Mouse (Mus musculus) CD4-positive, CD25-positive, alpha-beta regulatory T cell, adult 4 months (primary cell): ENCODE results near the gene Park7. TPM values are rescaled to one million over a fixed set of nuclear protein-coding genes. Genes with fewer than 3 reads are reported as not detected.

Experiments used
- ATAC-seq: one replicate; pipeline ENCODE4 v1.8.0; 2017
- polyA plus RNA-seq, 2 experiments: library from polyadenylated mRNA; unstranded; fragments of 100-300 nt; shearing (Covaris generic); gene quantifications; one replicate each; pipeline ENCODE4 v1.2.1; 2017

Gene Park7
- polyA plus RNA-seq, result 100 to 1,000 TPM; 550 to 588 TPM

DNA sequence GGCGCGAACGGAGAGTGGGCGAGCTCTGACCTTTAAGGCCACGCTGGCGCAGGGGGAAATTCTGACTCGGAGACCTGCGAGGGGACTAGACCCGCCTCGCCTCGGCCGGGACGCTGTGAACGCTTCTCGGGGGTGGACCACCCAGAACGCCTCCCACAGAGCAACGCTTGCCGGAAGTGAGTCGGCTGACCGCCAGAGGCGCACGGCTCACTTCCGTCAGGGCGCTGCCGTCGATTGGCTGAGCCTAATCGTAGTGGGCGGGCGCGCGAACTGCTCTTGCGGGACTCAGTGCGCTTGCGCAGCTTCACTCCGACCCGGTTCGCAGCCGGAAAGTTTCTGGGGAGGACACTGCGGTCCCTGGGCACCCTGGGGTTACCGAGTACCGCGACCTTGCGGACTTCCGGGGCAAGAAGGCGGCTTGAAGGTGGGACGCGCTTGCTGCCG lies at the start of gene Park7, which contains the start of gene Tnfrsf9:
Gene Park7, minus strand, starts transcription at position 148 of the 444 bp plus-strand sequence.
Gene Tnfrsf9, plus strand, starts transcription at position 273 of the 444 bp plus-strand sequence.
- ATAC-seq, result peak; percentile 69

DNA sequence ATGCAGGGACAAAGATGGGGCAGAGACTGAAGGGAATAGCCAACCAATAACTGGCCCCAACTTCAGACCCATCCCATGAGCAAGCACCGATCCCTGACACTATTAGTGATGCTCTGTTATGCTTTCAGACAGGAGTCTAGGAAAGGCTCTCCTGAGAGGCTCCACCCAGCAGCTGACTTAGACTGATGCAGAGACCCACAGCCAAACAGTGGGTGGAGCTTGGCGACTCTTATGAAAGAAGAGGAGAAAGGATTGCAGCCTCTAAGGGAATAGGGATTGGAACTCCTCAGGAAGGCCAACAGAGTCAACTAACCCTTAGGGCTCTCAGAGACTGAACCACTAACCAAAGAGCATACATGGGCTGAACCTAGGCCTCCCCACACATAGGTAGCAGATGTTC lies 49.5 kb upstream of the Park7 start:
- no peak for ATAC-seq

GRCm38 (mm10) chr4:150962231-150962630 lies 48.0 kb upstream of the Park7 start:
- no peak for ATAC-seq

- no peak for ATAC-seq
Measured at GRCm38 (mm10) chr4:150958536-150958935, 44.3 kb upstream of the Park7 start.

- ATAC-seq, result no peak
Measured at GRCm38 (mm10) chr4:150957106-150957458, 42.8 kb upstream of the Park7 start.

- no peak for ATAC-seq
Measured at GRCm38 (mm10) chr4:150956369-150957105, 42.3 kb upstream of the Park7 start.

DNA sequence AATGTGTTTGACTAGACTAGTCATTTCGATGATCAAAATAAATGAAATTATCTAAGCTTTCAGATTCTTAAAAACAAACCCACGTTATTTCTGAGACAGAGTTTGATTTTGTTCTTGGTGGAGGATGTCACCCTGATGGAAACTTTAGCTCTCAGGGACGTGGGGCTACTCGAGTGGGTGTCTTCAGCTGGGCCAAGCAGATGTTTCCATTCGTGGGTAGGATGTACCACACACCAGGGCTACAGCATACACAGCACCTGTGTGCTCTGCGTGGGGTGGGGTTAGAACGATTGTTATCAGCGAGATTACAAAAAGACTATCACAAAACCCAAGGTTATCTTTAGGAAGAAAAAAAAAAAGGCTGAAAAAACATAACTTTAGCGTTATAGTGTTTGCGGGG lies 36.7 kb upstream of the Park7 start:
- peak; percentile 87 for ATAC-seq

DNA sequence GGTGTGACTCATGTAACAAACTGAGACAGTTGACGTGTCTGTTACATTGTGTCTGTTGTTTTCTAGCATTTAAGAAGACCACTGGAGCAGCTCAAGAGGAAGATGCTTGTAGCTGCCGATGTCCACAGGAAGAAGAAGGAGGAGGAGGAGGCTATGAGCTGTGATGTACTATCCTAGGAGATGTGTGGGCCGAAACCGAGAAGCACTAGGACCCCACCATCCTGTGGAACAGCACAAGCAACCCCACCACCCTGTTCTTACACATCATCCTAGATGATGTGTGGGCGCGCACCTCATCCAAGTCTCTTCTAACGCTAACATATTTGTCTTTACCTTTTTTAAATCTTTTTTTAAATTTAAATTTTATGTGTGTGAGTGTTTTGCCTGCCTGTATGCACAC lies 30.5 kb upstream of the Park7 start:
- ATAC-seq, result no peak

- ATAC-seq, result peak; percentile 75
Measured at GRCm38 (mm10) chr4:150939991-150940651, 25.9 kb upstream of the Park7 start.

- ATAC-seq, result peak; percentile 69
Measured at GRCm38 (mm10) chr4:150938063-150938452, 23.8 kb upstream of the Park7 start.

DNA sequence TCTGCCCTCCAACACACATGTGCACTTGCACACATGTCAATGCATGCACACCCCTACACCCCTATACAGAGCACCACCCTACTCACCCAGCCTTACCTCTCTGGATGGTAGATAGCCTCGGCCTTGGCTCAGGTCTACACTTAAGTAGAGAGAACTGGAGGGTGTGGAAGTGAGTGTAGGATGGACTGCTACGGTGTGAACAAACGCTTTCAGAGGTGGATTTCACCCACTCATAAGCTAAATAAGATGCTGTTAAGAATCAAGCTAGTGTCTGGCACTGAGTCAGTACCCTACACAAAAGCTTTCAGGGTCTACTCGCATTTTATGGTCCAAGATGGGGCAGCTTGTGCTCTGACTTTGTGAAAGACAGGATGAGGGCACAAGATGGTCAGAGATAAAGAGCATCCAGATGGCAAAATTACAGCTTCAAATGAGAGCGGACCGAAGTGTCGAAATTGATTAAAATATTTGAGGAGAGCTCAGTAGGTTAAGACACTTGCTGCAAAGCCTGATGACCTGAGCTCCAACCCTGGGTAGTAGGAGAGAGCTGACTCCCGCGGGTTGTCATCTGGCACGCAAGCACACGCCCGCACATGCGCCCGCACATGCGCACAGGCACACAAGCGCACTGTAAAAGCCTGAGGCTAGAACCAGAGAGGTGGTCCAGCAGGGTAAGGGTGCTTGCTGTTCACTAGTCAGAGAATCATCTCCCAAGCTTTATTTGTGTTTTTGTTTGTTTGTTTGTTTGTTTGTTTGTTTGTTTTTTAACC lies 23.2 kb upstream of the Park7 start:
- peak; percentile 16 for ATAC-seq

DNA sequence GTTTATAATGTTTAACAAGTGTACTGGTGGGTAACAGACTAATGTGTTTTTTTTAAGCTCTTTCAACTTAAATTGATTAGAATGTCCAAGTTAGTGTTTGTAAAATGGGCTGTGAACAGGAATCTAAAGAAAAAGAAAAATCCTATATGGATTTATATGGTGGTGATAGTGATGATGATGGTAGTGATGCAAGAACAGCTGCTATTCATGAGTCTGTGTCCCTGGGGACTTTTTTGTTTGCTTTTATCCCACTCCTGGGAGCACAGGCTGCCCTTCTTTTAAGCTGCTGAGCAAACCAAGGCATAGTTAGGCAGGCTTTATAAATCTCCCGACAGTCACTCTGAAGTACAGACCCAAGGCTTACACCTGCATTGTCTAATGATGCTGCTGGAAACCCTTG lies 19.3 kb upstream of the Park7 start:
- ATAC-seq, result no peak

DNA sequence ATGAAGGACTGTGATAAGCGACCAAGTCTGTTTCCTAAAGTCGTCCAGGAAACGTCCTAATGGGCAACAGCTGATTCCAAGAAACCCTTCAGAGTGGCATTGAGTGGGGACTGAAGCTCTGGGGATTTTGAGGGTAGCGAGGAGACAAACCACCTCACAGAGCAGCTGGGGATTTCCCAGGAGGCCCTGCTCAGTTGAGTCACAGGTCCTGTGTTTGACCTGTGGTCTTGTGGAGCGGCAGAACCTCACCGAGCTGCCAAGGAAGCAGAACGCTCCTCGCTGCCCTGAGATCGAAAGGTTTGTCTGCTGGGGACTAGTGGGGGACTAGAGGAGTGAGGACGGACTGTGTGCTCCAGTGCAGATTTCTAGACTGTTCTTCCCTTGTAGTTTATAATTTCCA lies 13.6 kb upstream of the Park7 start:
- ATAC-seq, result peak; percentile 48

DNA sequence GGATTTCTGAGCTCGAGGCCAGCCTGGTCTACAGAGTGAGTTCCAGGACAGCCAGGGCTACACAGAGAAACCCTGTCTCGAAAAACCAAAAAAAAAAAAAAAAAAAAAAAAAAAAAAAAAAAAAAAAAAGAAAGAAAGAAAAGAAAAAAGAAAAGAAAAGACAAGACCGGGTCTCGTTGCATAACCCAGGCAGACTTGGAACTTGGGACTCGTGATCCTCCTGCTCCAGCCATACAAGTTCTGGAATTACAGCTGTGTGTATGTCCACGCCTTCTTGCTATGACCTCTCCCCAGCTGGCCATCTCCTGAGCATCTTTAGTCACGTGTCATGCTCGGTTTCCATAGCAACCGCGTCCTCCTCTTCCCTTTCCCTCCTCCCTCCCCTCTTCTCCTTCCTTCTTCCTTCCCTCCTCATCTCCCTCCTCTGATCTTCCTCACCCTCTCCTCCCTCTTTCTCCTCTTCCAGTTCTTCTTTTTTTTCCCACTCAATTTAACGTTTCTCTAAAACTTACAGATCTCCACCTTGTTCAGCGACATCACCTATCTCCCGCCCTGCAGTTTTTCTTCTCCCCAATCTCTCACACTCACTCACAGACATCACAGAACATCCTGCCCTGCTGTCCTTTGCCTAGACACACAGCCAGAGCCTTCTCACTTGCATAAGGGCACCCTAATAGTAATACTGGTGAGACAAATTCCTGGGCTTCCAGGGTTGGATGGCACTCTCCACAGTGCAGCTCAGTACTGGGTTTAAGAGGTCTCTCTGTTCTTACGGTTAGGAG lies 12.9 kb upstream of the Park7 start:
- ATAC-seq, result peak; percentile 46

DNA sequence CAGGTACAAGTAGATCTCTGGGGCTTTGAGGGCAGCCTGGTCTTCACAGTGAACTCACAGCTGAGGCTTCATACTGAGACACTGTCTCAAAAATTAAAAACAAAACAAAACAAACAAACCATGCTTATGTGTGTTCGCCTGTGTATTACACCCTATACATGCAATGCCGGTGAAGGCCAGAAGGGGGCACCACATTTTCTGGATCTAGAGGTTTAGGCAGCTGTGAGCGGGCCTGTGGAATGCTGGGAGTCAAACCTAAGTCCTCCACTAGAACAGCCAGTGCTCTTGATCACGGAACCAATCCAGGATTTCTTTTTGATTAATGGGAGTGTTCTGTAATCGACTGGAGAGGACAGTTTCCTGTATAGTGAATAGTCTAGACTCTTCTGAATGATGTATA lies 11.7 kb upstream of the Park7 start:
- ATAC-seq, result no peak

GRCm38 (mm10) chr4:150924936-150925335 lies 10.7 kb upstream of the Park7 start:
- ATAC-seq, result peak; percentile 37

DNA sequence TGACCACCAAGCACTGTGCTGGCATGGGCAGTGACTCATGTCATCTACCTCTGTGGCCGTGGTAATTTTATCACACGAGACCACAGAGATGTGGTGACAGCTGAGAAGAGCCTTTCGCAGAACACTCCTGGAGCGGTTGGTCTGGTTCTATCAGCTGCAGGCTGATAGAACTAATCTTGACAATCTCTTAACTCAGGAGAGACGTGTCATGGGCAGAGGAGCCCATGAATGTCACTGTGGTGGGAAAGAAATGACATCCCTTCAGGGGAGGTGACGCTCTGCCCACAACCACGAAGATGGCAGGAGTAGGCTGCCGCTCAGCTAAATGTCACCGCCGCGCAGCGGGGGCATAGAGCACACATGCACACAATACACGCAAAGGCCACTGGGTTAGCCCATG lies 10.1 kb upstream of the Park7 start:
- peak; percentile 59 for ATAC-seq

GRCm38 (mm10) chr4:150921206-150921605 lies 7.0 kb upstream of the Park7 start:
- peak; percentile 46 for ATAC-seq

DNA sequence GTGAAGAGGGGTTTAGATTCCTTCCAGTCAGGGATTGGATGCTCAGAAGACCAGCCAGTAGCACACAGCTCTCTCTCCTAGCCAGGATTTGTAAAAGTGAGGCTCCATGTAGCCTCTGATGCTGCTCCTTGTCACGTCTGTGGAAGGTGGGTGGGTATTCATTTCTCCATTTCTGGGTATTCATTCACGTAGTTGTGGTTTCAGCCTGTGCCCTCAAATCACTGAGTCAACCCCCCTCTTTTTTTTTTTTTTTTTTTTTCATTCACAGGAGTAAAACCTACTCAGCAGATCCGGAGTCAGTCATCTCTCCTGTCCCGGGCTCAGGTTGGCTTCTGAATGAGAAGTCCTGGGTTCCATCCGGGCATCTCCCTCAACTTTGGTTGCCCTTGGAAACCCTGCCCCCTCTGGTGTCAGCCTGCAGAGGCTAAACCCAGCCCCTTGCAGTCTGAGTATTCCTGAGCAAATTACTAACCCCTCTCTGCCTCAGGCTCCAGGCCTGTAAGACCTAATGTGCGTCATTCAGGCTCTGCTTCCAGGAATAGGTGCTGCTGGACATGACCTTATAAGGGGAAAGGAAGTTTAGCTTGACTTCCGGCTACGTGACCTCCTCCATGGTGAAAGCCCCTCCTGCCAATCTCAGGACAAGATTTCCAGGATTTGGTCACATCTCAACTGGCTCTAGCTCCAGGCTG lies 3.2 kb upstream of the Park7 start:
- no peak for ATAC-seq

DNA sequence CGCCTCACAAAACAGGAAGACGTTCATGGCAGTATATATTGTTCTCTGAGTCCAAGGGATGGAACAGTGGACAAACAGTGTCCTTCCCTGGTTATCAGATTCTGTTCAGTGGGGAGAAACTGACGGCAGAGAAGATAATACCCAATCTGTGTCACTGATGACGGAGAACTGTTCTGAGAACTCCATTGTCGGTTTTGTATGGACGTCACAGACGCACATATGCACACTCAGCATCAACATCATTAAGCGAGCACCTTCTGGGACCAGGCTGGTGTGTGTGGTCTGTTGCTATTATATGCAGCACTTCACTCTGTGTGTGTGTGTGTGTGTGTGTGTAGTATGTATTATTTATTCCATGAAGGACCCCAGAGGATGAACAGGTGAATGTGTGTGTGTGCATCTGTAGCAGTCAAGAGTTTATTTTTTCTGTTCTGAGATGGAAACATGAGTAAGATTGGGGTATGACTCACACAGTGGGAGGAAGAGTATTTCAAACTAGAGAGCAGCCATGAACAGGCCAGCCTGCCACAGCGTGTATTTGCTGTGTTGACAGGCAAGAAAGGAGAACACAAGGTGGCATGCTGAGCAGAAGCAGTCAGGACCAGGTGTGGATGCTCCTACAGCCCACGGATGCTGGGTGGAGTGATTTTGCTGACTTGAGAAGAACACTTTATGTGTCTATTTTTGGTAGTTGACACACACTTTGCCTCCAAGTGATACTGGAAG lies 1.1 kb upstream of the Park7 start:
- ATAC-seq, result peak; percentile 65

GRCm38 (mm10) chr4:150913743-150914142 lies 494 bp downstream of the Park7 start:
- ATAC-seq, result no peak
